Mouse (Mus musculus): Measurements from ENCODE around the gene Sapcd1.
A peak's percentile ranks its signal among the peaks of the same experiment; 100 is the strongest.

DNA sequence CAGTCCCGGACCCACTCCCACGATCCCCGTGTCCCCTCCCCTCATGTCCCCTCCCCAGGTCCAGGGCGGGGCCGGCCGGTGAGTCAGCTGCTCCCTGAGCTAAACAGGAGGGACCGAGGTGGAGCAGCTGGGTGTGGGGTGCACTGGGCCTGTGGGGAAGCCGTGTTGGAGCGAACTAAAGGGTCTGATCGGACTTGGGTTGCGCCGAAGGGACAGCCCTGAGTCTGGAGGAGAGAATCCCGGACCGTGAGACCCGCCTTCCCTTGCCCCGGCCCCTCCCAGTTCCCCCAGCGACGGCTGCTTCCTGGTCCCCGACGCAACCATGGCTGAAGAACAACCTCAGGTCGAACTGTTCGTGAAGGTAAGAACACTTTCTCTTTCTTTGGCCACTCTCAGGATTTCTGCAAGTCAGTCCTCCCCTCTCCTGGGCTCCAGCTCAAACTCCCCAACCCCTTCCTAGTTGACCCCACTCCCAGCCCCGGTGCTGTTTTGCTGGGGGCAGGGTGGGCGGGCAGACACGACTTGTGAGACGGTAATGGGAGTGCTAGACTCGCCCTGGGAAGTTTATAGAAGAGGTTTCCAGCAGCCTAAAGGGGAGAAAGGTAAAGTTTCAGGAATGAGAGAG, 22.4 kb upstream of the Sapcd1 start:
- TF ChIP-seq CTCF (IDR thresholded peaks at IDR 0.05; ENCODE audit: borderline replicate concordance, insufficient read depth, low read length) (no peak), POLR2A (IDR thresholded peaks at IDR 0.05; ENCODE audit: low read depth, low read length) (peak; percentile 94)
